Comparison of ENCODE assay signal across 21 mouse cellular contexts in genomic region chr9:65046993-65047392, GRCm38 (mm10). TPM values are rescaled to one million over a fixed set of nuclear protein-coding genes. Genes with fewer than 3 reads are reported as not detected.
DNase-seq lines count a peak whose midpoint lies in the region; ATAC-seq and TF ChIP-seq lines count a peak whose summit lies in the region.
"Had no signal": no experiment of that assay in that cellular context is flagged by ENCODE, and none has a peak within 500 bp of the region (broad histone marks: within the 10 kb centered on the region; RNA-seq: fewer than 3 reads in every experiment).

No protein-coding gene starts in this region.

- TF ChIP-seq CTCF in heart, adult 2 months (IDR thresholded peaks at IDR 0.05), result no peak
- TF ChIP-seq CTCF in lung, postnatal 0 days (IDR thresholded peaks at IDR 0.05), result no peak
- no peak for TF ChIP-seq CTCF in lung, adult 2 months (IDR thresholded peaks at IDR 0.05; ENCODE audit: insufficient read depth, low read length)

- no peaks in the 10 kb centered on the region for H3K9me3 ChIP-seq in lung, postnatal 0 days (ENCODE audit: low read length)
- H3K9me3 ChIP-seq: G1E had no signal

- peaks cover 17% of the 10 kb centered on the region for H3K36me3 ChIP-seq in heart, adult 2 months (ENCODE audit: control insufficient read depth, insufficient read depth, low read length)
- H3K36me3 ChIP-seq in lung, postnatal 0 days (ENCODE audit: insufficient read depth, low read length), result peaks cover 58% of the 10 kb centered on the region

- peak; percentile 70 for DNase-seq in heart, adult 11 months
- DNase-seq in heart, adult 2 months, result no peak
- DNase-seq in lung, postnatal 0 days (ENCODE audit: low spot score), result no peak
- no peak for DNase-seq in lung, postnatal 4 days
- peak; percentile 35 for DNase-seq in lung, postnatal 25 days (ENCODE audit: low spot score)
- DNase-seq in lung, postnatal 14 days, result no peak
- peak; percentile 35 for DNase-seq in lung, postnatal 36 days
- no peak for DNase-seq in lung, adult 2 months
- DNase-seq: adrenal gland, adult 2 months; adrenal gland, adult 8-10 months; adrenal gland, postnatal 10 days; adrenal gland, postnatal 14 days; adrenal gland, postnatal 25 days; B cell, adult 2 months; cerebellum, adult 11 months; cerebellum, adult 11-12 months had no signal

- H3K4me1 ChIP-seq in heart, adult 2 months (ENCODE audit: control insufficient read depth, insufficient read depth, low read length), result no peaks in the 10 kb centered on the region
- no peaks in the 10 kb centered on the region for H3K4me1 ChIP-seq in lung, postnatal 0 days (ENCODE audit: insufficient read depth, low read depth, low read length)
- H3K4me1 ChIP-seq in lung, adult 2 months (ENCODE audit: control insufficient read depth, insufficient read depth, low read length), result no peaks in the 10 kb centered on the region

- no peak for TF ChIP-seq EP300 in heart, adult 2 months (IDR thresholded peaks at IDR 0.05; ENCODE audit: insufficient read depth, low read depth, low read length)
- TF ChIP-seq EP300 in lung, postnatal 0 days (IDR thresholded peaks at IDR 0.05), result peak; percentile 57; the same call in 1 of the 2 replicates

- WGBS in heart, adult 2 months, result 57% methylated on average over 1 of the region's 1 CpGs
- 64% methylated on average over 1 of the region's 1 CpGs for WGBS in lung, postnatal 0 days
- 63% methylated on average over 1 of the region's 1 CpGs for WGBS in lung, adult 2 months

- H3K79me2 ChIP-seq in heart, adult 2 months (replicated peaks; ENCODE audit: control insufficient read depth, insufficient read depth, low read length), result no peaks in the 10 kb centered on the region

- no peak overlapping the region for H3K27ac ChIP-seq in heart, adult 2 months
- H3K27ac ChIP-seq in lung, postnatal 0 days (ENCODE audit: low read length), result no peak overlapping the region

- H3K9ac ChIP-seq in heart, adult 2 months (ENCODE audit: low read depth, low read length), result no peak overlapping the region
- no peak overlapping the region for H3K9ac ChIP-seq in lung, postnatal 0 days (replicated peaks; ENCODE audit: low read depth)

- H3K27me3 ChIP-seq in heart, adult 2 months (ENCODE audit: control insufficient read depth, insufficient read depth, low read length), result no peaks in the 10 kb centered on the region
- no peaks in the 10 kb centered on the region for H3K27me3 ChIP-seq in lung, postnatal 0 days (replicated peaks; ENCODE audit: insufficient read depth, low read length)
- H3K27me3 ChIP-seq: CH12.LX, Patski had no signal

- no peak overlapping the region for H3K4me3 ChIP-seq in heart, adult 2 months
- H3K4me3 ChIP-seq in lung, postnatal 0 days (ENCODE audit: low read depth, low read length), result no peak overlapping the region
- H3K4me3 ChIP-seq in lung, adult 2 months (replicated peaks; ENCODE audit: extremely low read depth, low read depth, low read length), result no peak overlapping the region

- no peak for ATAC-seq in lung, postnatal 0 days
- ATAC-seq: activated CD4-positive, CD25-positive, alpha-beta regulatory T cell, adult 4 months; CD4-positive, CD25-positive, alpha-beta regulatory T cell, adult 4 months; Patski had no signal

- TF ChIP-seq POLR2A in heart, adult 2 months (IDR thresholded peaks at IDR 0.05; ENCODE audit: insufficient read depth, low read depth, low read length), result no peak
- TF ChIP-seq POLR2A in lung, adult 2 months (IDR thresholded peaks at IDR 0.05; ENCODE audit: borderline replicate concordance, extremely low read depth, low read depth, low read length), result no peak

- intact Hi-C loops in heart, adult 2 months (cut with DNase I), result no loop called here

- no peak overlapping the region for H3K4me2 ChIP-seq in lung, postnatal 0 days (replicated peaks; ENCODE audit: low read depth, low read length)

RNA-seq across cellular contexts. Expression of gene Dpp8, which starts 14.8 kb away (rescaled TPM):
- total RNA-seq in heart, adult 2 months (2021), result 10 to 100 TPM; 56.6 to 61.0 TPM
- 42.2 and 83.2 TPM in 2 replicates for polyA plus RNA-seq in heart, adult 2 months (2012; rRNA removed)
- polyA plus RNA-seq in lung, postnatal 0 days (2015; fragmentation: Nextera tagmentation; extraction: Ambion mirVana), result 17.2 and 20.1 TPM in 2 replicates
- polyA plus RNA-seq in lung, adult 2 months (2012; rRNA removed), result 44.8 and 76.3 TPM in 2 replicates

RNA-seq across cellular contexts. Expression of gene Hacd3, which starts 25.5 kb away (rescaled TPM):
- 10 to 100 TPM; 17.6 to 18.9 TPM for total RNA-seq in heart, adult 2 months (2021)
- 11.2 and 18.2 TPM in 2 replicates for polyA plus RNA-seq in heart, adult 2 months (2012; rRNA removed)
- polyA plus RNA-seq in lung, postnatal 0 days (2015; fragmentation: Nextera tagmentation; extraction: Ambion mirVana), result 88.4 and 100 TPM in 2 replicates
- polyA plus RNA-seq in lung, adult 2 months (2012; rRNA removed), result 49.0 and 54.7 TPM in 2 replicates

RNA-seq across cellular contexts. Expression of gene Igdcc4, which starts 54.3 kb away (rescaled TPM):
- total RNA-seq in heart, adult 2 months (2021), result 10 to 100 TPM; 10.2 to 12.4 TPM
- 7.3 and 12.0 TPM in 2 replicates for polyA plus RNA-seq in heart, adult 2 months (2012; rRNA removed)
- 1.7 and 1.8 TPM in 2 replicates for polyA plus RNA-seq in lung, postnatal 0 days (2015; fragmentation: Nextera tagmentation; extraction: Ambion mirVana)
- polyA plus RNA-seq in lung, adult 2 months (2012; rRNA removed), result 1.9 and 3.7 TPM in 2 replicates
- polyA plus RNA-seq: G1E had no signal

Comparison
In these comparisons a context has a peak if more than half of its experiments do, and no peak if none do; other contexts are left out.
1. DNase-seq: peak in heart, adult 11 months (single experiment), lung, postnatal 25 days (single experiment) and lung, postnatal 36 days (single experiment); none in heart, adult 2 months (0 of 2), lung, postnatal 0 days (single experiment), lung, postnatal 4 days (0 of 2), lung, postnatal 14 days (single experiment) and lung, adult 2 months (single experiment).